8 mouse cellular contexts compared by ENCODE assay signal in genomic region chr8:37063764-37064331, GRCm38 (mm10).
DNase-seq lines count a peak whose midpoint lies in the region; ATAC-seq lines count a peak whose summit lies in the region.

No protein-coding gene starts in this region.

- no peak overlapping the region for H3K4me3 ChIP-seq in kidney, embryonic 15.5 days (replicated peaks)
- H3K4me3 ChIP-seq in limb, embryonic 13.5 days, result no peak overlapping the region

- no peaks in the 10 kb centered on the region for H3K36me3 ChIP-seq in kidney, embryonic 15.5 days
- H3K36me3 ChIP-seq in limb, embryonic 13.5 days, result no peaks in the 10 kb centered on the region

- no peaks in the 10 kb centered on the region for H3K27me3 ChIP-seq in kidney, embryonic 15.5 days
- H3K27me3 ChIP-seq in limb, embryonic 13.5 days, result no peaks in the 10 kb centered on the region

- no peak overlapping the region for H3K9ac ChIP-seq in kidney, embryonic 15.5 days
- no peak overlapping the region for H3K9ac ChIP-seq in limb, embryonic 13.5 days

- H3K4me2 ChIP-seq in kidney, embryonic 15.5 days, result no peak overlapping the region
- no peak overlapping the region for H3K4me2 ChIP-seq in limb, embryonic 13.5 days (replicated peaks)

- no peaks in the 10 kb centered on the region for H3K9me3 ChIP-seq in kidney, embryonic 15.5 days (replicated peaks)
- no peaks in the 10 kb centered on the region for H3K9me3 ChIP-seq in limb, embryonic 13.5 days

- peak; percentile 58; the same call in 1 of the 2 replicates for ATAC-seq in kidney, embryonic 15.5 days (replicated peaks; ENCODE audit: low FRiP score)
- peak; percentile 66; the same call in 1 of the 2 replicates for ATAC-seq in limb, embryonic 13.5 days (ENCODE audit: low FRiP score, low read depth)

- H3K27ac ChIP-seq in kidney, embryonic 15.5 days, result no peak overlapping the region
- no peak overlapping the region for H3K27ac ChIP-seq in limb, embryonic 13.5 days

- peak; percentile 33 to 38 for DNase-seq in B cell, adult 2 months
- peak; percentile 34 for DNase-seq in adrenal gland, adult 8-10 months
- peak; percentile 80 for DNase-seq in embryo, embryonic 11 days
- peak; percentile 22 to 75 for DNase-seq in heart, adult 9 months (ENCODE audit: low spot score in 2 of 2)
- peak; percentile 73 for DNase-seq in neural tube, embryonic 10.5 days (ENCODE audit: extremely low spot score, low spot score)
- DNase-seq in thymus, postnatal 0 days (ENCODE audit: low spot score), result peak; percentile 50

- 17% methylated on average over 12 of the region's 12 CpGs for whole genome bisulfite sequencing in kidney, embryonic 15.5 days
- WGBS in limb, embryonic 13.5 days, result 20% methylated on average over 12 of the region's 12 CpGs

- H3K4me1 ChIP-seq in kidney, embryonic 15.5 days, result 0 out of 2 replicates have a peak, but pooled peaks cover 3% of the 10 kb centered on the region
- 0 out of 2 replicates have a peak, but pooled peaks cover 3% of the 10 kb centered on the region for H3K4me1 ChIP-seq in limb, embryonic 13.5 days
